In the genomic region with DNA sequence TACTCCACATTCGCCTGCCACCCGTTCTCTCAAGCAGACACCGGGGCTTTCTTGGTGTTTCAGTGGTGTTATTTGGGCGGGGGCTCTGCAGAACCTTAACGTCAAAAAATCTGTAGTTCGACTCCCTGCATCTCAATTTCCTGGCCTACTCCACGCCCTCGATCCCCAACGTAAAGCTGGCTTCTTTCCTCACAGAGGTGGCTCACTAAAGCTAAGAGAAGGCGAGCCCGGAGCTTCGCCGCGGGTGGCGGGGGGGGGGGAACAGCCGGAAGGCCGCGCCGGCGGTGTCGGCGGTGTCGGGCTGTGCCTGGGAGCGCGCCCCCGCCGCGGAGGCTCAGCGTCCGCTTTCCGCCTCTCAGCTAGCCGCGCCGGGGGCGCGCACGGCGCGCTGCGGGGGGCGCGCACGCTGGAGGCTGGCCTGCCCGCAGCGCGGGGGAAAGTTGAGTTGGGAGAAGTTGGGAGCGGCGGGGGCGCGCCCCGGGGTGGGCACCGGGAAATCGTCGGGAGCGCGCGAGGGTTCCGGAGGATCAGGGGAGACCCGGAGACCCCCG, we compare ENCODE assay signal across 8 mouse cellular contexts. TPM values are rescaled to one million over a fixed set of nuclear protein-coding genes. Genes with fewer than 3 reads are reported as not detected.
A peak's percentile ranks its signal among the peaks of the same experiment; 100 is the strongest.
DNase-seq lines count a peak whose midpoint lies in the region; ATAC-seq and TF ChIP-seq lines count a peak whose summit lies in the region.

No protein-coding gene starts in this region.

- H3K9me3 ChIP-seq in forebrain, embryonic 13.5 days (replicated peaks) = no peaks in the 10 kb centered on the region
- no peaks in the 10 kb centered on the region for H3K9me3 ChIP-seq in lung, postnatal 0 days (ENCODE audit: low read length)

- TF ChIP-seq EP300 in lung, postnatal 0 days (IDR thresholded peaks at IDR 0.05) = no peak

- ATAC-seq in CD4-positive, CD25-positive, alpha-beta regulatory T cell, adult 4 months = peak; percentile 46
- no peak for ATAC-seq in forebrain, embryonic 13.5 days
- peak; percentile 55 for ATAC-seq in lung, postnatal 0 days

- TF ChIP-seq CTCF in lung, postnatal 0 days (IDR thresholded peaks at IDR 0.05) = no peak

- WGBS in forebrain, embryonic 13.5 days = under 1% methylated on average over 40 of the region's 60 CpGs
- under 1% methylated on average over 45 of the region's 60 CpGs for WGBS in lung, postnatal 0 days

- peaks cover 26% of the 10 kb centered on the region for H3K36me3 ChIP-seq in forebrain, embryonic 13.5 days (ENCODE audit: poor library complexity, severe bottlenecking)
- peaks cover 9% of the 10 kb centered on the region; the same call in 1 of the 2 replicates for H3K36me3 ChIP-seq in lung, postnatal 0 days (ENCODE audit: insufficient read depth, low read length)

- intact Hi-C loops in heart, postnatal 14 days (cut with DNase I) = loop anchor here (2.0 kb wide), 1 partner anchor 46 kb away; no protein-coding TSS in a partner anchor

- peak; percentile 92 for DNase-seq in brain, adult 2 months (ENCODE audit: low read depth, low spot score)
- peak; percentile 89 to 93 for DNase-seq in heart, postnatal 14 days
- peak; percentile 48 to 73 for DNase-seq in layer of hippocampus, adult 18-20 months (ENCODE audit: low spot score in 2 of 2)
- DNase-seq in lung, postnatal 0 days (ENCODE audit: low spot score) = peak; percentile 95
- peak; percentile 90 for DNase-seq in ovary, postnatal 36 days (ENCODE audit: low spot score)
- peak; percentile 91 for DNase-seq in thymus, postnatal 14 days

- peaks cover 5% of the 10 kb centered on the region; the same call in 1 of the 2 replicates for H3K27me3 ChIP-seq in forebrain, embryonic 13.5 days
- H3K27me3 ChIP-seq in lung, postnatal 0 days (replicated peaks; ENCODE audit: insufficient read depth, low read length) = no peaks in the 10 kb centered on the region

- peak overlapping the region; percentile 61 for H3K4me3 ChIP-seq in forebrain, embryonic 13.5 days
- H3K4me3 ChIP-seq in lung, postnatal 0 days (ENCODE audit: low read depth, low read length) = peak overlapping the region; percentile 74

- H3K9ac ChIP-seq in forebrain, embryonic 13.5 days = peak overlapping the region; percentile 68
- peak overlapping the region; percentile 62 for H3K9ac ChIP-seq in lung, postnatal 0 days (replicated peaks; ENCODE audit: low read depth)

- H3K4me1 ChIP-seq in forebrain, embryonic 13.5 days = peaks cover 61% of the 10 kb centered on the region
- peaks cover 31% of the 10 kb centered on the region for H3K4me1 ChIP-seq in lung, postnatal 0 days (ENCODE audit: insufficient read depth, low read depth, low read length)

- peak overlapping the region; percentile 89 for H3K4me2 ChIP-seq in forebrain, embryonic 13.5 days
- peak overlapping the region; percentile 81 for H3K4me2 ChIP-seq in lung, postnatal 0 days (replicated peaks; ENCODE audit: low read depth, low read length)

- peak overlapping the region; percentile 92; the same call in 1 of the 2 replicates for H3K27ac ChIP-seq in forebrain, embryonic 13.5 days
- H3K27ac ChIP-seq in lung, postnatal 0 days (ENCODE audit: low read length) = peak overlapping the region; percentile 99

RNA-seq across cellular contexts. Expression of a gene that starts 1.3 kb away (rescaled TPM):
- polyA plus RNA-seq in CD4-positive, CD25-positive, alpha-beta regulatory T cell, adult 4 months (2017; shearing (Covaris generic)) = 10 to 100 TPM; 13.5 to 22.6 TPM
- polyA plus RNA-seq in forebrain, embryonic 13.5 days (2015; fragmentation: Nextera tagmentation; extraction: Ambion mirVana) = 19.5 and 23.3 TPM in 2 replicates
- 10 to 100 TPM; 41.3 to 51.5 TPM for total RNA-seq in heart, postnatal 14 days (2021)
- 10 to 100 TPM; 30.1 to 30.8 TPM for total RNA-seq in layer of hippocampus, adult 18-20 months (2021)
- 28.9 and 35.0 TPM in 2 replicates for polyA plus RNA-seq in lung, postnatal 0 days (2015; fragmentation: Nextera tagmentation; extraction: Ambion mirVana)

RNA-seq across cellular contexts. Expression of a gene that starts 1.6 kb away (rescaled TPM):
- polyA plus RNA-seq in CD4-positive, CD25-positive, alpha-beta regulatory T cell, adult 4 months (2017; shearing (Covaris generic)) = 10 to 100 TPM; 53.8 to 61.7 TPM
- 80.7 and 84.0 TPM in 2 replicates for polyA plus RNA-seq in forebrain, embryonic 13.5 days (2015; fragmentation: Nextera tagmentation; extraction: Ambion mirVana)
- 10 to 100 TPM; 22.5 to 23.4 TPM for total RNA-seq in heart, postnatal 14 days (2021)
- total RNA-seq in layer of hippocampus, adult 18-20 months (2021) = 100 to 1,000 TPM; 126 to 133 TPM
- 31.1 and 31.6 TPM in 2 replicates for polyA plus RNA-seq in lung, postnatal 0 days (2015; fragmentation: Nextera tagmentation; extraction: Ambion mirVana)

RNA-seq across cellular contexts. Expression of a gene that starts 11.7 kb away (rescaled TPM):
- polyA plus RNA-seq in CD4-positive, CD25-positive, alpha-beta regulatory T cell, adult 4 months (2017; shearing (Covaris generic)) = not detected
- polyA plus RNA-seq in forebrain, embryonic 13.5 days (2015; fragmentation: Nextera tagmentation; extraction: Ambion mirVana) = 0.24 TPM in 1 of 2 replicates, not detected in the other
- under 1 TPM in 1 of 2 experiments, not detected in 1; 0.39 TPM for total RNA-seq in heart, postnatal 14 days (2021)
- under 1 TPM; 0.27 to 0.53 TPM for total RNA-seq in layer of hippocampus, adult 18-20 months (2021)
- 0.07 and 0.29 TPM in 2 replicates for polyA plus RNA-seq in lung, postnatal 0 days (2015; fragmentation: Nextera tagmentation; extraction: Ambion mirVana)

RNA-seq across cellular contexts. Expression of a gene that starts 20.2 kb away (rescaled TPM):
- 10 to 100 TPM; 53.4 to 57.0 TPM for polyA plus RNA-seq in CD4-positive, CD25-positive, alpha-beta regulatory T cell, adult 4 months (2017; shearing (Covaris generic))
- 85.3 and 86.9 TPM in 2 replicates for polyA plus RNA-seq in forebrain, embryonic 13.5 days (2015; fragmentation: Nextera tagmentation; extraction: Ambion mirVana)
- total RNA-seq in heart, postnatal 14 days (2021) = 100 to 1,000 TPM; 239 to 243 TPM
- 100 to 1,000 TPM; 109 to 115 TPM for total RNA-seq in layer of hippocampus, adult 18-20 months (2021)
- 58.4 and 65.1 TPM in 2 replicates for polyA plus RNA-seq in lung, postnatal 0 days (2015; fragmentation: Nextera tagmentation; extraction: Ambion mirVana)

RNA-seq across cellular contexts. Expression of a gene that starts 22.7 kb away (rescaled TPM):
- 10 to 100 TPM; 72.9 to 95.2 TPM for polyA plus RNA-seq in CD4-positive, CD25-positive, alpha-beta regulatory T cell, adult 4 months (2017; shearing (Covaris generic))
- polyA plus RNA-seq in forebrain, embryonic 13.5 days (2015; fragmentation: Nextera tagmentation; extraction: Ambion mirVana) = 32.5 and 35.4 TPM in 2 replicates
- 10 to 100 TPM in 1 of 2 experiments, 1 to 10 TPM in 1; 9.2 to 10.9 TPM for total RNA-seq in heart, postnatal 14 days (2021)
- total RNA-seq in layer of hippocampus, adult 18-20 months (2021) = 10 to 100 TPM; 21.8 to 23.7 TPM
- polyA plus RNA-seq in lung, postnatal 0 days (2015; fragmentation: Nextera tagmentation; extraction: Ambion mirVana) = 16.6 and 17.7 TPM in 2 replicates
